Mouse (Mus musculus) cortical plate, adult 2 months (tissue): ENCODE data around the gene 9530053A07Rik. TPM values are rescaled to one million over a fixed set of nuclear protein-coding genes. Genes with fewer than 3 reads are reported as not detected.
A peak's percentile ranks its signal among the peaks of the same experiment; 100 is the strongest.
"Not testable (repeated sequence)": the region's sequence is repeated elsewhere in the genome, so short reads cannot be mapped to it uniquely, and the experiment has no call there.

Experiments used
- H3K27ac ChIP-seq: fragments of 200-500 bp; 2 replicates; pipeline ENCODE4 v1.5.1; 2012; ENCODE audit warnings: low read length, control low read depth, inconsistent platforms; ENCODE audit not compliant: insufficient read depth
- H3K4me1 ChIP-seq: fragments of 200-500 bp; 2 replicates; pipeline ENCODE4 v1.6.1; 2011; ENCODE audit warnings: low read length; ENCODE audit not compliant: control insufficient read depth, insufficient read depth
- H3K4me3 ChIP-seq: fragments of 200-500 bp; 2 replicates; pipeline ENCODE4 v1.5.1; 2011; ENCODE audit warnings: mild to moderate bottlenecking, low read length, control low read depth; ENCODE audit not compliant: insufficient read depth
- CTCF ChIP-seq: fragments of 200-500 bp; IDR thresholded peaks from 2 replicates; pipeline ENCODE4 v1.5.1; 2011; ENCODE audit warnings: mild to moderate bottlenecking, control low read depth, low read length; ENCODE audit not compliant: insufficient read depth; ENCODE audit errors: extremely low read depth
- POLR2A ChIP-seq: fragments of 200-500 bp; IDR thresholded peaks from 2 replicates; pipeline ENCODE4 v1.6.1; 2011; ENCODE audit warnings: mild to moderate bottlenecking, low read length, control low read depth; ENCODE audit not compliant: insufficient read depth; ENCODE audit errors: extremely low read depth
- polyA plus RNA-seq: library from polyadenylated mRNA; depleted of rRNA; stranded (reverse); fragments of >200 nt; gene quantifications from 2 replicates; pipeline ENCODE4 v1.2.3, GENCODE M21; 2012

9530053A07Rik gene
- polyA plus RNA-seq, 1 experiment = 0.06 TPM

DNA sequence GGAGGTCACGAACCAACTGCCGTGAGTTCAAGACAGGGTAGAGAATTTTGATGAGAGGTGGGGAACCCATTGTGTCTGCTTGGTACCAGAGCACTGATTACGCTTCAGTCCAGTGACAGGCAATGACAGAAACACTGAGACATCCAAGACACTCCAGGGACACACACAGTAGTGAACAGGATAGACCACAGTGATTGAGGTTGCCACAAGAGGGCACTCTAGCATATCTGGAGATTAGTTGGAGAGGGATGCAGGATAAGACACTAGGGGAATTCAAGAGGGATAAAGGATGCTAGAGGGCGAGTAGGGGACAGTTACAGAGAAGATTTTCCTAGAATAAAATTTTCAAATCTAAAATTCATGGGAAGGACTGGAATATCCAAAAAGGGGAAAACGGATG is 8.3 kb downstream of the 9530053A07Rik start:
- Histone ChIP-seq H3K4me3 (no peak overlapping the region), H3K4me1 (no peaks in the 10 kb centered on the region), H3K27ac (no peak overlapping the region)
- no peak for TF ChIP-seq POLR2A
- peak; percentile 55 for TF ChIP-seq CTCF

DNA sequence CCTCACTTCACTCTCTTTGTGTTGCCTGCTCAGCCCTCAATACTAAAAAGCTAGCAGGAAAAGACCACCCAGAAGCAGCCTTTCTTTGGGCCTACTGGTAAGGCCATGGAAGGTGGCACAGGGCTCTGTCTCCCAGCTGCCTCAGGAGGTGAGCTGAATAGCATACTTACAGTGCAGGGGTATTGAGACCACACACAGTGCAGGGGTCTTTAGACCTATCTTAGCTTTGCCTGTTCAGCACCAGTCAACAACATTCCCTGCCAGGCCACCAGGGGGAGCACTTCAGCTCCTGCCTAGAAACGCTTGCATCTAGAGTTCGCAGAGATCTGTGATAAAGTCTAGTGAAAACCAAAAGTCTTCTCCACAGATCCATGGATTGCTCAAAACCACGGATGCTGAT is 19.0 kb downstream of the 9530053A07Rik start:
- H3K27ac ChIP-seq = no peak overlapping the region
- no peak overlapping the region for H3K4me3 ChIP-seq
- TF ChIP-seq POLR2A = no peak
- peak; percentile 78 for TF ChIP-seq CTCF
- no peaks in the 10 kb centered on the region for H3K4me1 ChIP-seq

DNA sequence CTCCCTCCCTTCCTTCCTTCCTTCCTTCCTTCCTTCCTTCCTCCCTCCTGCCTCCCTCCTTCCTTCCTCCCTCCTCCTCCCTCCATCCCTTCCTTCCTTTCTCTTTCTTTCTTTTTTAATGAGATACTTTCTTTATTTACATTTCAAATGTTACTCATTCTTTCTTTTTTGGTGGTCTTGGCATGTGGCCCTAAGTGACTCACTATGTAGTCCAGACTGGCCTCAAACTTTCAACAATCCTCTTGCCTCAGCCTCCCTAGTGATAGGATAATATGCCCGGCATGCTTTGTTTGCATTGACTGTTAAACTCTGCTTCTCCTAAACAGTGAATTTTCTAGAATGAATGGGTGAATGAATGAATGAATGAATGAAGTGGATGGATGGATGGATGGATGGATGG is 20.6 kb downstream of the 9530053A07Rik start:
- Histone ChIP-seq H3K4me3 (no peak overlapping the region), H3K4me1 (no peaks in the 10 kb centered on the region), H3K27ac (no peak overlapping the region)
- no peak for TF ChIP-seq CTCF
- TF ChIP-seq POLR2A = no peak

DNA sequence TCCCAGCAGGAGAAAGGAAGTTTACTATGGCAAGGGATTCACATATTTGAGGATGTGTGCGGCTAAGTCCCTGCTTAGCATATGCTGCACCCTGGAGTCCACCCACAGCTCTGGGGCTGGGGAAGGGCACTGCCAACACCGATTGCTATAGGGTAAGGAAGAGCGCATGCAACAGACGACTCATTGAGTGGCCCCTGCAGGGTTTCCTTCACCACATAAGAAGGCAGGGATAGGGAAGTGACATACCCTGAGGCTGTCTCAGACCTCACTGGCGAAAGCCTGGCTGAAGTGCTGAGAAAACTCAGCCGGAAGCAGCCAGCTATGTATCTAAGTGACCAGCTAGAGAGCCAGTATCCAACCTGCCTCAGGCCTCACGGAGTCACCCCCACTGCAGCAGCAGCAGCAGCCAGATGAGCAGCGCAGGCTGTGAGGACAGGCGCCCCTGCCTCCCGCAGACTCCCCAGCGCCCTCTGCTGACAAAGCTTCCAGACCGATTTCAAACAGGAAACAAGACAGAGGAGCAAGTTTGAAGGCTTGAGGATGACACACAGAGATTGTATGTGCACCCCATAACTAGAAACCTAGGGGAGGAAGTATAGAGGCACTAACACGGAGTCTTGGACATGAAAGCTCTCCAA is 22.4 kb downstream of the 9530053A07Rik start:
- no peaks in the 10 kb centered on the region for H3K4me1 ChIP-seq
- peak; percentile 52; the same call in 1 of the 2 replicates for TF ChIP-seq CTCF
- TF ChIP-seq POLR2A = no peak
- H3K4me3 ChIP-seq = no peak overlapping the region
- no peak overlapping the region for H3K27ac ChIP-seq

DNA sequence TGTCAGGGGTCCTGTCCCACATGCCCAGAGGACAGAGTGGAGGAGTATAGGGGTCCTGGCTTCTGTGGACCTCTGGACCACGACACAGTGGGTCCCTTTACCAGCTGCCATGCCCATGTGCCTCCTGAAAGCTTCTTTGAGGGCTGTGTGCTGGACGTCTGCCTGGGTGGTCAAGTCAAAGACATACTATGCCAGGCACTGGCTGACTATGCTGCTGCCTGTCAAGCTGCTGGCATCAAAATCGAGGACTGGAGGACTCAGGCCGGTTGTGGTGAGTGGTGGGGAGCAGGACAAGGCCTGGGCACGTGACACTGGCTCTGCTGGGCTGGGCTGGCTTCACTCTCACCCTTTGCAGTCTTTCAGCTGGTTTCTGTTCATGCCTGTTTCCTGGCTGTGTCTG is 24.3 kb downstream of the 9530053A07Rik start:
- not testable (repeated sequence) for H3K4me1 ChIP-seq, H3K4me3 ChIP-seq, H3K27ac ChIP-seq

DNA sequence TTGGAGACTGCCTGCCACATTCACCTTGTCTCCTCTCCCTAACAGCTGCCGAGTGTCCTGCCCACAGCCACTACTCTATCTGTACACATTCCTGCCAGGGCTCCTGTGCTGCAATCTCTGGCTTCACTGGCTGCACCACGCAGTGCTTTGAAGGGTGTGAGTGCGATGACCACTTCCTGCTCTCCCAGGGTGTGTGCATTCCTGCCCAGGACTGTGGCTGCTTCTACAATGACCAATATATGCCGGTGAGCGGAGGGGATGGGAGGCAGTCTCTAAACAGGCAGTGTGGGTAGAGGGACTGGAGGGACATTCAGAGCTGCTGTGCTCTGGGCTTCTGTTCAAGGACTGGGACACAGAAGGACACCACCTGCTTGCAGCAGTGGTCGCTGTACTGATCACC is 30.0 kb downstream of the 9530053A07Rik start:
- Histone ChIP-seq H3K4me3 (no peak overlapping the region), H3K4me1 (no peaks in the 10 kb centered on the region)

DNA sequence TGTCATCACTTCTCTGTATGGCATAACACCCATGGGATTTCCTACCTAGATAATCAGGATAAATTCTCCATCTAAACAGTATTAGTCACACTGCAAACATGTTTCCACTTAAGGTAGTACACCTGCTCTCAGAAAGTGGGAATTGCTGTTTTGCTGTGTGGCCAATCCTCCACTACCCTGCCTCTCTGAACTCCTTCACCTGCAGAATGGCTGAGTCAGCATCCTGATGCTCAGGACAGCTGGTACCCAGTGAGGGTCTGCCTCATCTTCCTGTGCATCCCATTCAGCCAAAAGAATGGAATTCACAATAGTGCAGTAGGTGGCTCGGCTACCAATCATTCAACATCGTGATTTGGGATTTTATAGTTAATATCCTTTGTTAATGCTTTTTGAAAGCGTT is 30.6 kb downstream of the 9530053A07Rik start:
- Histone ChIP-seq H3K4me3 (no peak overlapping the region), H3K27ac (no peak overlapping the region), H3K4me1 (no peaks in the 10 kb centered on the region)
- no peak for TF ChIP-seq POLR2A
- TF ChIP-seq CTCF = no peak

More for the DNA sequence above, 30.0 kb downstream of the 9530053A07Rik start:
- TF ChIP-seq POLR2A (no peak), CTCF (no peak)
- H3K27ac ChIP-seq = no peak overlapping the region

DNA sequence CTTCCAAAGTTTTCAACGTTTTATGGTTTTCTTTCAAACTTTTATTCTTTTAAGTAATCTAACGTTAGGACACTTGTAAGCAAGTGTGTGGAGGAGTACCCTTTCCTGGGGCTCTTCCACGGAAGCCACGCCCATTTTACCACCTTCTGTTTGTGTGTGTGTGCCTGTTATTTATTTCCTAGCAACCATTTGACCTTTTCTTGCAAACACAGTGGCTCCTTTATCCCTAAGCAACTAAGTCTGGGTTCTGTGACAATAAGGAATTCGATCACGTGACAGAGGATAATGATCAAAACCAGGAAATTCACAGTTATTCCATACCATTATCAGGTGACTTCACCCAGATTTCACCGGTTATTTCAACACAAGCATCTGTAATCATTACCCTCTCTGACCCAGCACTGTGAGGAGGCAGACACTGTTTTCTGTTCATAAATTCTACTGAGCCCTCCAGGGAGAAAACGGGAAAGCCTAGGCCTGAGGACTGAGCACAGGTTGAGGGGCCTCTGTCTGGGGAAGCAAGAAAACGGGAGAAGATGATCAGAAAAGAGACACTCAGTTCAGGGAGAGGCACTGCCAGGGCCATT is 32.0 kb downstream of the 9530053A07Rik start:
- TF ChIP-seq CTCF (no peak), POLR2A (no peak)
- H3K4me1 ChIP-seq = no peaks in the 10 kb centered on the region
- no peak overlapping the region for H3K27ac ChIP-seq
- H3K4me3 ChIP-seq = no peak overlapping the region

DNA sequence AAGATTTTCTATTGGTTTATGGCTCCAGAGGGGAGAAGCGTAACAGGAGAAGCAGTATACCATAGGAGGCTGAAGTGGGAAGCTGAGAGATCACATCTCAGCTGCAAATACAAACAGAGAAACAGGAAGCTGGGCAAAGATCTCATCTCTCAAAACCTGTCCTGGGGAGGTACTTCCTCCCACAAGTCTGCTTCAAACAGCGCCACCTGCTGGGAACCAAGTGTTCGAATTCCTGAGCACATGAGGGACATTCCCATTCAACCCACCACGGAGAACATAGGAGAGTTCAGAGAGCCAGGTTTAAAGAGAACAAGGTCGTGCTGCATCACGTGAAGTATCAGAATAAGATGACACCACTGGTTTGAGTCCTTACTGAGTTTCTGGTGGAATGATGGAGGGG is 36.1 kb downstream of the 9530053A07Rik start:
- no peak for TF ChIP-seq POLR2A
- no peak for TF ChIP-seq CTCF
- peaks cover under 1% of the 10 kb centered on the region; the same call in 1 of the 2 replicates for H3K4me1 ChIP-seq
- H3K27ac ChIP-seq = no peak overlapping the region
- no peak overlapping the region for H3K4me3 ChIP-seq

DNA sequence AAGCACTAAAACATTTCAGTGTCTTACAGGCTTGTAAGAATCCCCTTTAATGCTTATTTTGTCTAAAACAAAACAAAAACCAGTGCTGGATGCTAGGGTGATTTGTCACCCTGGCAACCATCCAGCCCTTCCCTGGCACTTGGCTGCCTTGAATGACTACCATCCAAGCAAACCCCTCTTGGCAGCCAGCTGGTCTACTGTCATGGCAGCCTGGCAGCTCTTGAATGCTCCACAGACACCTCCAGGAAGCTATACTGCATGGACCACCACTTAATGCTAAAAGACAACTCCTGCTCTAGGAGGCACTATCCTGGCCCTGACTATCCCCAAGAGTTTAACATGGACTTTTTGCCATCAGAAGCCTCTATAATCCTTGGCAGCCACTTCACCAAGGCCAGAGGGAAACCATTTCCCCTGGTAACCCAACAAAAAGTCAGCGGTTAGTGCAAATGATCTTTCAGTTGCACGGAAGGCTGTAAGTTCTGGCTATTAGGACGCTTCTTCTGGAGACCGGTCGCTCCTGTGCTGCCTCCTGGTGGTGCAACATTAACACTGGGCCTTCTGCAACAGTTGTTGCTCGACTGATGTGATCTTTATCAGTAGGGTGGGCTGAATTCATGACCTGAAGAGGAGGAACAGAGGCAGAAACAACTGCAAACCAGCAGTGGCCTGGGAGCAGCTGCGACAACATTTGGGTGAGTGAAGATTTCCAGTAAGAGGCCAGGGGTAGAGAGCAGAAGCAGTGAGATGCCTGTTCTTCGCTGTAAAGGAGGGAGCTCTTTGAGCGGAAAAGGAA is 39.3 kb downstream of the 9530053A07Rik start:
- Histone ChIP-seq H3K4me1 (peaks cover 4% of the 10 kb centered on the region; the same call in 1 of the 2 replicates), H3K4me3 (peak overlapping the region; percentile 61)
- TF ChIP-seq CTCF (peak; percentile 57), POLR2A (no peak)

More for the DNA sequence above, 39.3 kb downstream of the 9530053A07Rik start:
- H3K27ac ChIP-seq = no peak overlapping the region
